Mouse (Mus musculus) ES-Bruce4 (cell line): Measurements from ENCODE around the gene Pou2f3.

Experiments
- CTCF ChIP-seq: IDR thresholded peaks from one replicate; pipeline ENCODE4 v1.8.1; 2011; ENCODE audit warnings: low read depth, low read length
- EP300 ChIP-seq: IDR thresholded peaks from 2 replicates; pipeline ENCODE4 v1.6.1; 2011; ENCODE audit warnings: low read depth, low read length; ENCODE audit not compliant: insufficient read depth
- POLR2A ChIP-seq: IDR thresholded peaks from one replicate; pipeline ENCODE4 v1.8.1; 2011; ENCODE audit warnings: low read length; ENCODE audit not compliant: insufficient read depth

DNA sequence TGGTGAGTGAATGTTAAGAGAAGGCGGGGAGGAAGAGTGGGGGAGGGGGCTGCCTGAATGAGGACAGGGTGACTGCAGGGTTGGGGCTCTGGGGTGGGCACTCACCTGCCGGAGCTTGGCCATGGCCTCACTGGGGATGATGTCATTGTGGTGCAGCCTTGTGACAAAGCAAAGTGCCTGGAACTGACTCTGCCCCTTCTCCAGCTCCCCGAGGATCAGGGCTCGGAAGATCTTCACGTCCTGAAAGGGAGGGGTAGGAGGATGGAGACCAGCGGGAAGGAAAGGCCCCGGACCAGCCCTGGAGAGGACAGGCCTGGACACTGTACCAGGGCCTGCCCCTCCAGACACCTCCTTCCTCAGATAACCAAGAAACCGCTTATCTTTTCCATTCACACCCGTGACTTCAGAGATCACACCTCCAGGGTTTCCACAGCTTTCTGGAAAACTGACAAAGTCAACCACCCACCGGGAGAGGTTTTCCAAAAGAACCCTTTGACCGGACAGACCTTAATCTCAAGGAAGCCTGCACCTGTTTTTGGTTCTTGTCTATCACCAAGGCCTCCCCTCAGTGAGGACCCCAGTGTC, 14.7 kb upstream of the Pou2f3 start:
- TF ChIP-seq CTCF (no peak), POLR2A (no peak), EP300 (no peak)
